Mouse (Mus musculus) embryonic fibroblast, embryonic 13.5 days (primary cell): ENCODE data around the gene Prmt1. TPM values are rescaled to one million over a fixed set of nuclear protein-coding genes. Genes with fewer than 3 reads are reported as not detected.

Source experiments
- H3K27ac ChIP-seq: 2 replicates; pipeline ENCODE4 v1.5.1; 2012; ENCODE audit warnings: low read length, control low read depth, inconsistent platforms; ENCODE audit not compliant: insufficient read depth
- H3K4me1 ChIP-seq: 2 replicates; pipeline ENCODE4 v1.6.1; 2011; ENCODE audit warnings: low read length; ENCODE audit not compliant: control insufficient read depth, insufficient read depth
- H3K4me3 ChIP-seq: 2 replicates; pipeline ENCODE4 v1.5.1; 2011; ENCODE audit warnings: mild to moderate bottlenecking, control low read depth, low read length; ENCODE audit not compliant: insufficient read depth
- CTCF ChIP-seq: IDR thresholded peaks from 2 replicates; pipeline ENCODE4 v1.5.1; 2011; ENCODE audit warnings: mild to moderate bottlenecking, control low read depth, low read length, moderate library complexity, borderline replicate concordance; ENCODE audit not compliant: insufficient read depth
- POLR2A ChIP-seq: IDR thresholded peaks from 2 replicates; pipeline ENCODE4 v1.6.1; 2011; ENCODE audit warnings: low read depth, mild to moderate bottlenecking, control low read depth, low read length, moderate library complexity
- polyA plus RNA-seq: library from polyadenylated mRNA; stranded (reverse); fragments of >200 nt; gene quantifications from 2 replicates; pipeline ENCODE4 v1.2.4, GENCODE M21; 2011; ENCODE audit warnings: low read depth; ENCODE audit not compliant: missing spikeins, insufficient read length

Gene Prmt1
- polyA plus RNA-seq, 1 experiment = 439 TPM

GRCm38 (mm10) chr7:45020225-45020624 lies 33.9 kb upstream of the Prmt1 start:
- H3K27ac ChIP-seq = no peak overlapping the region
- TF ChIP-seq POLR2A (no peak), CTCF (no peak)
- no peaks in the 10 kb centered on the region for H3K4me1 ChIP-seq
- no peak overlapping the region for H3K4me3 ChIP-seq

GRCm38 (mm10) chr7:45019031-45019571 lies 32.7 kb upstream of the Prmt1 start:
- H3K27ac ChIP-seq = peak overlapping the region; percentile 94
- no peaks in the 10 kb centered on the region for H3K4me1 ChIP-seq
- peak overlapping the region; percentile 75 for H3K4me3 ChIP-seq
- TF ChIP-seq CTCF (no peak), POLR2A (peak; percentile 86)

GRCm38 (mm10) chr7:45017242-45018061 lies 31.1 kb upstream of the Prmt1 start, which contains the start of gene Rras:
TSS of gene Rras (plus strand) at chr7:45017961.
- no peaks in the 10 kb centered on the region for H3K4me1 ChIP-seq
- H3K4me3 ChIP-seq = peak within 1 kb of the TSS; percentile 75
- H3K27ac ChIP-seq = peak within 1 kb of the TSS; percentile 99
- no peak for TF ChIP-seq CTCF
- peak; percentile 87 for TF ChIP-seq POLR2A

- Histone ChIP-seq H3K4me1 (no peaks in the 10 kb centered on the region), H3K4me3 (peak overlapping the region; percentile 53), H3K27ac (peak overlapping the region; percentile 99)
- TF ChIP-seq POLR2A = no peak
Observed at GRCm38 (mm10) chr7:45016761-45017160, 30.4 kb upstream of the Prmt1 start.

- peak within 1 kb of the TSS; percentile 97 for H3K4me3 ChIP-seq
- no peaks in the 10 kb centered on the region for H3K4me1 ChIP-seq
- H3K27ac ChIP-seq = peak within 1 kb of the TSS; percentile 99
- TF ChIP-seq CTCF = no peak
- peak; percentile 50 for TF ChIP-seq POLR2A
Observed at GRCm38 (mm10) chr7:45015957-45016612, 29.7 kb upstream of the Prmt1 start, which contains the start of gene Scaf1. TSS of gene Scaf1 (minus strand) at chr7:45016363.

- Histone ChIP-seq H3K4me1 (no peaks in the 10 kb centered on the region), H3K27ac (peak overlapping the region; percentile 63), H3K4me3 (peak overlapping the region; percentile 97)
- TF ChIP-seq CTCF = no peak
- peak; percentile 55 for TF ChIP-seq POLR2A
Observed at GRCm38 (mm10) chr7:45015344-45015956, 29.1 kb upstream of the Prmt1 start.

GRCm38 (mm10) chr7:45014096-45014451 lies 27.7 kb upstream of the Prmt1 start:
- TF ChIP-seq CTCF (no peak), POLR2A (no peak)
- no peak overlapping the region for H3K27ac ChIP-seq
- H3K4me3 ChIP-seq = no peak overlapping the region
- H3K4me1 ChIP-seq = no peaks in the 10 kb centered on the region

GRCm38 (mm10) chr7:45013366-45014095 lies 27.2 kb upstream of the Prmt1 start:
- H3K4me1 ChIP-seq = no peaks in the 10 kb centered on the region
- H3K27ac ChIP-seq = no peak overlapping the region
- TF ChIP-seq CTCF (no peak), POLR2A (no peak)
- H3K4me3 ChIP-seq = no peak overlapping the region

- no peaks in the 10 kb centered on the region for H3K4me1 ChIP-seq
- no peak overlapping the region for H3K27ac ChIP-seq
- no peak for TF ChIP-seq POLR2A
- TF ChIP-seq CTCF = no peak
- H3K4me3 ChIP-seq = no peak overlapping the region
Observed at GRCm38 (mm10) chr7:45012824-45013223, 26.5 kb upstream of the Prmt1 start.
